Mouse (Mus musculus): Measurements from ENCODE around the gene Iffo1. TPM values are rescaled to one million over a fixed set of nuclear protein-coding genes. Genes with fewer than 3 reads are reported as not detected.

Gene Iffo1
- polyA plus RNA-seq, 1 experiment from 2014 or later: 7.9 TPM

DNA sequence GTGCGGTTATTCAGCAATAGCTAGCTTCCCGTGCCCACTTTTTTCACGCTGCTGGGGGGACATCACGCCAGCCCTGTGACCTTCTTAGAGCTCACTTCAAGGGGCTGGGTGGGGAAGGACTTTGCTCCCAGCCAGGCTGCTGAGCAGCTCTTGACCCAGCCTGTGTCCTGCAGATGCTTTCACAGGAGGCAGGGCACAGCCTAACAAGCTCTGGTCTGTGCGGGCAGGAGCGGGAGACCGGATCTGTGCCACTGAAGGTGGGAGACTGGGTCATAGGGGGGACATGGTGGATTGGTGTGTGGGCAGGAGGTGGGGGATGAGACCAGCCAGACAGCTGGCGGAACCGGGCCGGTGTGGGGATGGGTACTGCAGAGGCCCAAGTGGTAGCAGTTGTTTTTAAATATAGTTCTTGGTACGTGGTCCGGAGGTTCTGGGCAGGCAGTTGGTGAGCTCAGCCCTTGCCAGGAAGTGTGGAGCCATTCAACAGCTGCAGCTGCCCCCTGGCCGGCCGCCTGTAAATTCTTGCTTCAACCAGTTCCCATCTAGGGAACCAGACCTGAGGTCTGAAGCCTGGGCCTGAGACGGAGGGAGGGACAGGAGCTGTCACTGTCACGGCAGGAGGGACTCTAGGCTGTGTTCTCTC is 4.0 kb downstream of the Iffo1 start:
- Histone ChIP-seq H3K4me2 (replicated peaks; ENCODE audit: low read depth, low read length) (peak overlapping the region; percentile 19), H3K36me3 (ENCODE audit: insufficient read depth, low read length) (peaks cover 13% of the 10 kb centered on the region), H3K9me3 (ENCODE audit: low read length) (no peaks in the 10 kb centered on the region), H3K4me3 (ENCODE audit: low read length) (no peak overlapping the region), H3K9ac (replicated peaks; ENCODE audit: low read length) (peak overlapping the region; percentile 33; the same call in 1 of the 2 replicates), H3K27ac (ENCODE audit: low read length) (peak overlapping the region; percentile 76), H3K27me3 (ENCODE audit: insufficient read depth, low read length) (no peaks in the 10 kb centered on the region), H3K4me1 (ENCODE audit: insufficient read depth, low read length) (peaks cover 60% of the 10 kb centered on the region)
- WGBS: 47% methylated on average over 16 of the region's 16 CpGs
- ATAC-seq (ENCODE audit: low FRiP score, low TSS enrichment): 0 out of 2 replicates have a peak, but pooled peaks have one; percentile 7

DNA sequence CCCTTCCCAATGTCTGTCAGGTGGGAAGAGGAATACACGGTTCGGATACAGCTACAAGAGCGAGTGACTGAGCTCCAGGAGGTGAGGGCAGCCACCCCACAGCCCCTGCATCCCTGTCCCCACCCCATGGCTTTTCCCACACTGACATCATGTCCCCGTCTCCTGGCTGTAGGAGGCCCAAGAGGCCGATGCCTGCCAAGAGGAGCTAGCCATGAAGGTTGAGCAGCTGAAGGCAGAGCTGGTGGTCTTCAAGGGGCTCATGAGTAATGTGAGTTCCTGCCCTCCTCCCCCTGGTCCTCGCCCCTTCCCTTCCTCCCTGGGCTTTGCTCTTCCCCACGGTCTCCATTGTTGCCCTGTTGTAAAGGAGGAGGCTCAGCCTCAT is 4.5 kb downstream of the Iffo1 start:
- 63% methylated on average over 7 of the region's 7 CpGs for WGBS

DNA sequence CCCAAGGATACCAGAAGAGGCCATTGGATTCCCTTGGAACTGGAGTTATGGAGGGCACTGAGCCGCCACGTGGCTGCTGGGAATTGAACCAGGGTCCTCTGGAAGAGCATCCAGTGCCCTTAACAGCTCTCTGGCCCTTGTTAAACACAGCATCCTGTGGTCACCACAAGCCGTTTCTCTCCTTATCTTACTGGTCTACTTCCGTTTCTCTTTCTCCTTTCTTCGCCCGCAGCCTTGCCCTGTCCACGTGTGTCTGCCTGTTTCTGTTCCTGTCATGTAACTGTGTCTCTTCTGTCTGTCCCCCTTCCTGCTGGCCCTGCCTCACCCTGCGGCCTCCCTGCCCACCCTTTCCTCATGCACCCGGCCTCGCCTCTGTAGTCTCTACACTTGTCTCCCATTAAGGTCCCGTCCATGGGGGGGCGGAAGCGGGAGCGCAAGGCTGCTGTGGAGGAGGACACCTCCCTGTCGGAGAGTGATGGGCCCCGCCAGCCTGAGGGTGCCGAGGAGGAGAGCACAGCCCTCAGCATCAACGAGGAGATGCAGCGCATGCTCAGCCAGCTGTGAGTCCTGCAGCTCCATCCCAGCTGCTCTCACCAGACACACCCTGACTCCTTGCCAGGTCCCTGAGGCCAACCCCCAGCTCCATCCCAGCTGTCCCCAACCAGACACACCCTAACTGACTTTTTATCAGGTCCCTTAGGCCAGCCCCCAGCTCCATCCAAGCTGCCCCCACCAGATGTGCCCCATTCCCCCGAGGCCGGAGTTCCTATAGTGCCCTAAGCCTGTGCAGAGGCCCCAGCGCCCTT is 7.4 kb downstream of the Iffo1 start:
- 0 out of 2 replicates have a peak overlapping the region, but pooled peaks have one; percentile 16 for H3K9ac ChIP-seq (replicated peaks; ENCODE audit: low read length)
- H3K36me3 ChIP-seq (ENCODE audit: insufficient read depth, low read length): peaks cover 12% of the 10 kb centered on the region; the same call in 1 of the 2 replicates
- 64% methylated on average over 22 of the region's 22 CpGs for WGBS
- H3K4me1 ChIP-seq (ENCODE audit: insufficient read depth, low read length): peaks cover 34% of the 10 kb centered on the region
- no peak overlapping the region for H3K27ac ChIP-seq (ENCODE audit: low read length)
- no peak for ATAC-seq (ENCODE audit: low FRiP score, low TSS enrichment)
- H3K27me3 ChIP-seq (ENCODE audit: insufficient read depth, low read length): no peaks in the 10 kb centered on the region
- no peaks in the 10 kb centered on the region for H3K9me3 ChIP-seq (ENCODE audit: low read length)
- no peak overlapping the region for H3K4me2 ChIP-seq (replicated peaks; ENCODE audit: low read depth, low read length)
- H3K4me3 ChIP-seq (ENCODE audit: low read length): no peak overlapping the region

More for the DNA sequence above, 4.5 kb downstream of the Iffo1 start:
- H3K27ac ChIP-seq (ENCODE audit: low read length): peak overlapping the region; percentile 76; the same call in 1 of the 2 replicates
- peaks cover 12% of the 10 kb centered on the region; the same call in 1 of the 2 replicates for H3K36me3 ChIP-seq (ENCODE audit: insufficient read depth, low read length)
- no peak overlapping the region for H3K4me2 ChIP-seq (replicated peaks; ENCODE audit: low read depth, low read length)
- no peaks in the 10 kb centered on the region for H3K27me3 ChIP-seq (ENCODE audit: insufficient read depth, low read length)
- H3K9me3 ChIP-seq (ENCODE audit: low read length): no peaks in the 10 kb centered on the region
- no peak for ATAC-seq (ENCODE audit: low FRiP score, low TSS enrichment)
- H3K9ac ChIP-seq (replicated peaks; ENCODE audit: low read length): no peak overlapping the region; the same call in 1 of the 2 replicates
- no peak overlapping the region for H3K4me3 ChIP-seq (ENCODE audit: low read length)
- H3K4me1 ChIP-seq (ENCODE audit: insufficient read depth, low read length): peaks cover 57% of the 10 kb centered on the region

DNA sequence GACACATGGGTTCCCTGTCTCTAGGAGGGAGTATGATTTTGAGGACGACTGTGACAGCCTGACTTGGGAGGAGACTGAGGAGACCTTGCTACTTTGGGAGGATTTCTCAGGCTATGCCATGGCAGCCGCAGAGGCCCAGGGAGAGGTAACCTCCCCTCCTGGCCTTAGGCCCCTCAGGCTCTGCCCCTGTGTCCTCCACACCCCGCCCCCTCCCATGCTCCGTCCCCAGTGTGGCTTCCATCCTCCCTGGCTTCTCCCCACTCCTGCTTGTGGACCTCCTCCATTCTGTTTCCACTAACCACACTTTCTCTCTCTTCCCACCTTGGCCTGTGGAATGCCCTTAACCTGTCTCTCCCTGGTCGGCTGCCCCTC is 8.0 kb downstream of the Iffo1 start:
- WGBS: 65% methylated on average over 5 of the region's 5 CpGs
- Histone ChIP-seq H3K4me3 (ENCODE audit: low read length) (no peak overlapping the region), H3K9me3 (ENCODE audit: low read length) (no peaks in the 10 kb centered on the region), H3K9ac (replicated peaks; ENCODE audit: low read length) (0 out of 2 replicates have a peak overlapping the region, but pooled peaks have one; percentile 16), H3K36me3 (ENCODE audit: insufficient read depth, low read length) (peaks cover 12% of the 10 kb centered on the region; the same call in 1 of the 2 replicates), H3K27ac (ENCODE audit: low read length) (no peak overlapping the region), H3K4me1 (ENCODE audit: insufficient read depth, low read length) (peaks cover 34% of the 10 kb centered on the region), H3K27me3 (ENCODE audit: insufficient read depth, low read length) (no peaks in the 10 kb centered on the region), H3K4me2 (replicated peaks; ENCODE audit: low read depth, low read length) (no peak overlapping the region)
- ATAC-seq (ENCODE audit: low FRiP score, low TSS enrichment): no peak

DNA sequence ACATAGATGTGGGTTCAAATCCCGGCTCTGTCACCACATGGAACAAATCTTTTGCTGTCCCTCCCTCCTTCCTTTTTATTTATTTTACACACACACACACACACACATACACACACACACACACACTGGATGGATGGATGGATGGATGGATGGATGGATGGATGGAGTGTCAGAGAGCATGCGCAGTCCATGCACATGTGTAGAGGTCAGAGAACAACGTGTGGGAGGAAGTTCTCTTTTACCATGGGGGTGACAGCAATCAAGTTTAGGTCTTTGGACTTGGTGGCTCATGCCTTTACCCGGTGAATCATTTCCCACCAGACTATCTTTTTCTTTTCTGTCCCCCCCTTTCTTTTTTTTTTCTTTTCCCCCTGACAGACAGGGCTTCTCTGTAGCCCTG is 8.6 kb downstream of the Iffo1 start:
- Histone ChIP-seq H3K4me1 (ENCODE audit: insufficient read depth, low read length) (peaks cover 27% of the 10 kb centered on the region), H3K4me2 (replicated peaks; ENCODE audit: low read depth, low read length) (no peak overlapping the region), H3K9me3 (ENCODE audit: low read length) (no peaks in the 10 kb centered on the region), H3K36me3 (ENCODE audit: insufficient read depth, low read length) (peaks cover 12% of the 10 kb centered on the region; the same call in 1 of the 2 replicates), H3K4me3 (ENCODE audit: low read length) (no peak overlapping the region), H3K27me3 (ENCODE audit: insufficient read depth, low read length) (no peaks in the 10 kb centered on the region), H3K9ac (replicated peaks; ENCODE audit: low read length) (no peak overlapping the region), H3K27ac (ENCODE audit: low read length) (no peak overlapping the region)
- ATAC-seq (ENCODE audit: low FRiP score, low TSS enrichment): no peak
- WGBS: 73% methylated on average over 4 of the region's 4 CpGs

DNA sequence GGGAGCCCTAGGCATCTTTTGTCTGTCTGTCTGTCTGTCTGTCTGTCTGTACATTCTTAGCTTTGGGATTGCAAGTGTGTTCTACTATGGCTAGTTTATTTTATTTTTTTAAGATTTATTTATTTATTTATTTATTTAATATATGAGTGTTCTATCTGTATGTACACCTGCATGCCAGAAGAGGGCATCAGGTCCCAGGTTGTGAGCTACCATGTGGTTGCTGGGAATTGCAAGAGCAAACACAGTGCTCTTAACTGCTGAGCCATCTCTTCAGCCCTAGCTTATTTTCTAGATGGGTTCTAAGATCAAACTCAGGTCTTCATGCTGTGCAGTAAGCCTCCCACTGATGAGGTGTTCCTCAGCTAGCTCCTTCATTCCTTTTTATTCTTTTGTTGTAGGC is 9.5 kb downstream of the Iffo1 start:
- no peak overlapping the region for H3K4me3 ChIP-seq (ENCODE audit: low read length)
- H3K9me3 ChIP-seq (ENCODE audit: low read length): no peaks in the 10 kb centered on the region
- no peak overlapping the region for H3K9ac ChIP-seq (replicated peaks; ENCODE audit: low read length)
- peaks cover 19% of the 10 kb centered on the region; the same call in 1 of the 2 replicates for H3K36me3 ChIP-seq (ENCODE audit: insufficient read depth, low read length)
- H3K27me3 ChIP-seq (ENCODE audit: insufficient read depth, low read length): no peaks in the 10 kb centered on the region
- ATAC-seq (ENCODE audit: low FRiP score, low TSS enrichment): no peak
- no peak overlapping the region for H3K27ac ChIP-seq (ENCODE audit: low read length)
- H3K4me2 ChIP-seq (replicated peaks; ENCODE audit: low read depth, low read length): no peak overlapping the region
- peaks cover 19% of the 10 kb centered on the region for H3K4me1 ChIP-seq (ENCODE audit: insufficient read depth, low read length)

DNA sequence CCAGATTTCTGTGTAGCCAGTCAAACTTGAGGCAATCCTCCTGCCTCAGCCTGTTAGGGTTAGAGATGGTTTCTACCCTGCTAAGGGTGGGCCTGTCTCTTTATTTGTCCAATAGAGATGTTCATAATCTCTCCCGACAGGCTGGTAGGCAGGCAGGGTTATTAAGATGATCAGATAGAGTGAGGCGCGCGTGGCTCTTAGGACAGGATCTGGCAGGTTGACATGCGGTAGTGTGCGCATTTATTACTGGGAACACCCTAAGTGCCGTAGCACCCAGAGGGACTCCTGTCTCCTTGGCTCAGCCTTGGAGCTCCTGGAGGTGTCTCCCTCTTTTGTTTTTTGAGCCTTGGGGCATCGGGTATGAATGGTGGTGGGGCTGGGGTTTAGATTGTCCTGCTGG is 10.2 kb downstream of the Iffo1 start:
- H3K27ac ChIP-seq (ENCODE audit: low read length): no peak overlapping the region
- no peak overlapping the region for H3K4me2 ChIP-seq (replicated peaks; ENCODE audit: low read depth, low read length)
- no peak overlapping the region; the same call in 1 of the 2 replicates for H3K9ac ChIP-seq (replicated peaks; ENCODE audit: low read length)
- H3K36me3 ChIP-seq (ENCODE audit: insufficient read depth, low read length): peaks cover 20% of the 10 kb centered on the region; the same call in 1 of the 2 replicates
- peaks cover 15% of the 10 kb centered on the region; the same call in 1 of the 2 replicates for H3K4me1 ChIP-seq (ENCODE audit: insufficient read depth, low read length)
- no peak overlapping the region for H3K4me3 ChIP-seq (ENCODE audit: low read length)
- no peak for ATAC-seq (ENCODE audit: low FRiP score, low TSS enrichment)
- 85% methylated on average over 8 of the region's 8 CpGs for WGBS
- H3K27me3 ChIP-seq (ENCODE audit: insufficient read depth, low read length): no peaks in the 10 kb centered on the region
- no peaks in the 10 kb centered on the region for H3K9me3 ChIP-seq (ENCODE audit: low read length)

DNA sequence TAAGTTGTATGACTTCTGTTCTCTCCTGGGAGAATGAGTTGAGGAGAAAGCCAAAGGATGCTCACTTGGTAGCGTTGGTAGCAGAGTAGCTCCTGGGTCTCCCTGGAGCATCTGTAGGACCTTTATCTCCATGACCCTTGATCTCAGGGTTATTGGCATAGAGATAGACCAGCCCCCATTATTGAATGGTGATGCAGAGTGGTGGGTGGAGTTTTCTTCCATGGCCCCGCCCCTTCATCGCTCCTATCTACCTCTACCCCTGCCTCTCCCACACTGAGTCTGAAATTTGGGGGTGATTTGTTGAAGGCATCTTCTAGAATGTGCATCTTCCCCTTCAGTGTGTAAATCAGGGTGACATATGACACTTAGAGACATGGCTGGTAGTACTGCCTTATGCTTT is 11.4 kb downstream of the Iffo1 start:
- Histone ChIP-seq H3K9me3 (ENCODE audit: low read length) (no peaks in the 10 kb centered on the region), H3K27ac (ENCODE audit: low read length) (no peak overlapping the region), H3K4me1 (ENCODE audit: insufficient read depth, low read length) (peaks cover 23% of the 10 kb centered on the region), H3K4me3 (ENCODE audit: low read length) (no peak overlapping the region), H3K4me2 (replicated peaks; ENCODE audit: low read depth, low read length) (no peak overlapping the region), H3K36me3 (ENCODE audit: insufficient read depth, low read length) (peaks cover 30% of the 10 kb centered on the region), H3K27me3 (ENCODE audit: insufficient read depth, low read length) (no peaks in the 10 kb centered on the region), H3K9ac (replicated peaks; ENCODE audit: low read length) (no peak overlapping the region)
- WGBS: 91% methylated on average over 3 of the region's 3 CpGs
- ATAC-seq (ENCODE audit: low FRiP score, low TSS enrichment): no peak

DNA sequence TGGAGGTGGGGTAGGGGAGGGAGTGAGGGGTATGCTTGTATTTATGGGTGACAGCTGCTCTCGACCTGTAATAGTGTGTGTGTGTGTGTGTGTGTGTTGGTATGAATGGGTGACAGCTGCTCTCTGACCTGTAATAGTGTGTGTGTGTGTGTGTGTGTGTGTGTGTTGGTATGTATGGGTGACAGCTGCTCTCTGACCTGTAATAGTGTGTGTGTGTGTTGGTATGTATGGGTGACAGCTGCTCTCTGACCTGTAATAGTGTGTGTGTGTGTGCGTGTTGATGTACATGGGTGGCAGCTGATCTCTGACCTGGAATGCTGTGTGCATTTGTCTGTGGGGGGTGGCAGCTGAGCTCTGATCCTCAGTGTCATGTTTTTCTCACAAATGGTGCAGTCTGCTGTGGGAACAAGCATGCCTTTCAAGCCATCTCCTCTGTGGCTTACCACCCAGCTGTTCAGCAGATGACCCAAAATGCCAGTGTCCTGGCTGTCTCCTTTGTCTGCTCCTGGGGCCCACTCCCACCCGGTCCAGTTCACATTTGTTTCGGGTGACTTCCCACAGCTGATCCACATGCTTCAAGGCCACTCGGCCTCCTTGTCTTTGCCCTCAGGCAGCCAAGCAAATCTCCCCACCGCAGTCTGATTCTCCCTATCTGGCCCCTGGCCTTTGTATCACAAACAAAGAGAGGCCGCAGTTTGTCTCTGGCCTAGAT is 12.0 kb downstream of the Iffo1 start:
- Histone ChIP-seq H3K36me3 (ENCODE audit: insufficient read depth, low read length) (peaks cover 32% of the 10 kb centered on the region), H3K27ac (ENCODE audit: low read length) (peak overlapping the region; percentile 61; the same call in 1 of the 2 replicates), H3K4me3 (ENCODE audit: low read length) (no peak overlapping the region), H3K4me2 (replicated peaks; ENCODE audit: low read depth, low read length) (no peak overlapping the region), H3K9ac (replicated peaks; ENCODE audit: low read length) (peak overlapping the region; percentile 24; the same call in 1 of the 2 replicates), H3K27me3 (ENCODE audit: insufficient read depth, low read length) (no peaks in the 10 kb centered on the region), H3K9me3 (ENCODE audit: low read length) (no peaks in the 10 kb centered on the region), H3K4me1 (ENCODE audit: insufficient read depth, low read length) (peaks cover 27% of the 10 kb centered on the region)
- WGBS: 34% methylated on average over 7 of the region's 7 CpGs
- no peak; the same call in 1 of the 2 replicates for ATAC-seq (ENCODE audit: low FRiP score, low TSS enrichment)

Measured in kidney, embryonic 16.5 days (tissue).